Mouse (Mus musculus) stomach, postnatal 0 days (tissue): ENCODE measurements around the gene Tuba8.
A peak's percentile ranks its signal among the peaks of the same experiment; 100 is the strongest.

Experiments
- CTCF ChIP-seq: IDR thresholded peaks from 2 replicates; pipeline ENCODE4 v1.5.1; 2016; ENCODE audit warnings: antibody characterized with exemption, low read depth, mild to moderate bottlenecking, moderate library complexity
- EP300 ChIP-seq: optimal IDR thresholded peaks from 2 replicates; pipeline ENCODE3; 2016; ENCODE audit warnings: antibody characterized with exemption

DNA sequence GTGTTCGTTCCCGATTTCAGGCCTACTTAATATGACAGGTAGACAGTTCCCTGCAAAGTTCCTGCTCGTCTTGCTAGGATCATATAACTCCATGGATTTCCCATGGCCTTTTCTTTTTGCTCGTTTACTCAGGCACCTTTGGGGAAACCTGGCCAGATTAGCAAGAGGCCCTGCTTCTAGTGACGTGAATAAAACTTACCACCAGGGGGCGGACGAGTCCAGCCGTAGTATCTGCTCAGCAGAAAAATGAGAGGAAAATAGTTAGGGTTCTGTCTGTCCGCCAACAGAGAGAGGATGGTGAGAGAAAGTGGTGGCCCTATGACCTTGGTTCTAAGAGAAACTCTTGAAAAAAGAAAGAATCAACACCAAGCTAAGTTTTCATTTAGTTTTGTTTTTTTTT is 50.1 kb downstream of the Tuba8 start:
- TF ChIP-seq CTCF (peak; percentile 85), EP300 (no peak)
